Mouse (Mus musculus) frontal cortex, postnatal 10 days (tissue): ENCODE results near the gene Cdk17.
A peak's percentile ranks its signal among the peaks of the same experiment; 100 is the strongest.
"Not testable (repeated sequence)": the region's sequence is repeated elsewhere in the genome, so short reads cannot be mapped to it uniquely, and the experiment has no call there.

ENCODE experiments used
- DNase-seq, 2 experiments: peaks; one replicate each; pipeline ENCODE4 v3.0.0; 2022; ENCODE audit warnings: low spot score in 2 of 2, mixed read lengths in 1 of 2

Gene Cdk17

DNA sequence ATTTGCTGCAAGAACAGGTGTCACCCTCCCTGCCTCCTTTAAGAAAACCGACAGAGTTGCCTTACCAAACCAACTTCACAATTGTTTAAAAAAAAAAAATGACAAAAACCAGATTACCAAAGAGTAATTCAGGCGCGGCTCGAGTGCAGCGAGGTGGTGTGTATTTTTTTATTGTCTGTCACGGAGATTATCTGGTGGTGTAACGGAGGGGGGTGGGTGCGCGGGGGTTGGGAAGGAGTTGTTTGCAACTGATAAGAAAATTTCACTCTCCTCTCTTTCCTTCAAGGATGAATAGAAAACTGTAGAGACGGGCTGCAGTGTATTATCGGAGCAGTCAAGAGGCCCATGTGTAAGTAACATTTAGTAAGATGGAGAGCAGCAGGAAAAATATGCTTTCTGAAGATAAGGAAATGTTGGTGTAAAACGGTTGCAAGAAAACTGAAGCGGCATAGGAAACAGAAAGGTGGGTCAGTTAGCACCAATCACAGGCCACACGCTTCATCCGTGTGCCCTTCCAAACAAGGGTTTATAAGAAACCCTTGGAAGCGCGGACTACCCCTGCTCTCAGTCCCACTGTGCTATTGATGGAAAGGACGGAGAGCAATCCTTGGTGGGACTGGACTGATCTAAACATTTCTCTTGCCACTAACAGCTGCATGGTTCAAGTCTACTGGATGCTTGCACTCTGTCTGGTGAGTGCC is 17.2 kb upstream of the Cdk17 start:
- DNase-seq = no peak

GRCm38 (mm10) chr10:93143986-93144314 is 16.7 kb upstream of the Cdk17 start:
- DNase-seq = no peak

DNA sequence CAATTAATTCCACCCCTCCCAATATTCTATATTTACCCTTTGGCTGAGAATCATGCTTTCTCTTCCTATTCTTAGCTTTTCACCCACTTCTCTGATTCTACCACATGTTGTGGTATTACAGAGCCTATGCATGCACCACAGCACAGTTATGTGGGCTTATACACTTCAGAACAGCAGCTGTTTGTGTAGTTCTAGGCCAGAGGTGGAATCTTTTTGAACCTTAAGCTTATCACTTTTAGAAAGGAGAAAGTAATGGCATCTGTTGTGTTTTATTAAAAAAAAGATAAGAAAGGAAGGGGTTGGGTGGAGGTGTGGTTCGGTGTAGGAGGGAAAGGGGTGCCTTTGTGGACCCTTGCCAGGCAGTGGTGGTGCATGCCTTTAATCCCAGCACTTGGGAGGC is 16.1 kb upstream of the Cdk17 start:
- DNase-seq = no peak

DNA sequence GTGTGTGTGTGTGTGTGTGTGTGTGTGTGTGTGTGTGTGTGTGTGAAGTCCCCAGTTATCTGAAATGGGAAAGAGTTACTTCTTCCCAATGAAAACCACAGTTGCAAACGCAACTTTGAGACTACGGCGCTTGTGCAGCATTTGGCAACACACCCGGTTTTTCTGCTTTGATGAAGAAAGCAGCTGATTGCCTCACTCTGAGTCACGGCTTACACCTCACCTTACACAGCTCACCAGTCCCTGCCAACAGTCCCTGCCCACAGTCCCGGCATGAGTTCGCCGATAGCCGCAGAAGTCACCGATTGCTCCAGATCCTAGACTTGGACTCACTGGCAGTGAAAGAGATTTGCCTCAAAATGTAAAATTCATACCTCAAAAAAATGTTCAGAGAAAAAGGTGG is 15.6 kb upstream of the Cdk17 start:
- no peak for DNase-seq

DNA sequence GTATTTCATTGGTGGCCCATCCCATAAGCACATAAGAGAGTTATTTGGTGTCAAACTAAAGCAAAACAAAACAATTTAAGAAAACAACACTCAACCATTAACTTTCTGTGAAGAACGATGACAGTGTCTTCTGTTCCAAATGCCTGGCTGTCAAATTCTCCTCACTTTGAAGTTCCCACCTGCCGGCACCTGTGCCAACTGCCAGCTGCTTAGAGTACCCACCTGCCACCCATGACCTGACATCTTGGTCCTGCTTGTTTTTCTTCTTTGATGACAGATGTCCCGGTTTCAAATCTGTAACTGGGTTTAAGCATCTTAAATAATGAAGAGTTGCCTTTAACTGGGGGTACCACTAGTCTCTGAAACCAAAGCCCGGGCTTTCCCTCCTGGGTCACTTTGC is 14.1 kb upstream of the Cdk17 start:
- DNase-seq = no peak

DNA sequence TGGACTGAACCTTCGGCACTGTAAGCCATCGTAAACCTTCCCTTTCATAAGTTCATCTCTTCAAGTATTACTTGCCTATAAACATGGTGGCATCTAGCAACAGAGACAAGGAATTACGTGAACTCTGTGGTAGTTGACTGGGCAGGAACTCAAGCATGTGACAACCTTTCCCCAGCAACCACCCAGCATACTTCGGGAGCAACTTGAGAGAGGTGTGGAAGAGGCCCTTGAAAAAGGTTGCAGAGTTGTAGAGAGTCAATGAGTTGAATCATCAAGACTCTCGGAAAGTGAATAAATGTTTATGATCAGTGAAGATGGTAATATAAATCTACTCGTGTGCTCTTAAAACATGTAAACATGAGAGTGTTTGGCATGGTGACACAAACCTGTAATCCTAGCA is 13.0 kb upstream of the Cdk17 start:
- DNase-seq = no peak

- DNase-seq = no peak
Measured at GRCm38 (mm10) chr10:93149597-93149996, 11.1 kb upstream of the Cdk17 start.

DNA sequence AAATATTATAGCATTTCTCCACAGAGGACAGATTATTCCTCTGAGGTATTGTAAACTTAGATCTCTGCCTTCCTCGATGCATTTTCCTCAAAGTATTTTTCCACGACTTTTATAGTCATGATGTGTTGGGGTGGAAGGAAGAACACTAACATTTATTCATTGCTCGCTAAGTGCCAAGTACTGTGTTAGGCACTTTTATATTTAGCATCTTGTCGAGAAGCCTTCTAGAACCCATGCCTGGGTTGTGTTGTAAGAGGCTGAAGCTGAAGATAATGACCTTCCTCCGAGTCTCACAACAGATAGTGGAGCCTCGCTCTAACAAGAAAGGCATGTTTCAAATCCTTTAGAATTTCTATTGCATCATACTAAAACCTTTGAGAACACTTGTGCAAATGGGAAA is 8.9 kb upstream of the Cdk17 start:
- DNase-seq = no peak

DNA sequence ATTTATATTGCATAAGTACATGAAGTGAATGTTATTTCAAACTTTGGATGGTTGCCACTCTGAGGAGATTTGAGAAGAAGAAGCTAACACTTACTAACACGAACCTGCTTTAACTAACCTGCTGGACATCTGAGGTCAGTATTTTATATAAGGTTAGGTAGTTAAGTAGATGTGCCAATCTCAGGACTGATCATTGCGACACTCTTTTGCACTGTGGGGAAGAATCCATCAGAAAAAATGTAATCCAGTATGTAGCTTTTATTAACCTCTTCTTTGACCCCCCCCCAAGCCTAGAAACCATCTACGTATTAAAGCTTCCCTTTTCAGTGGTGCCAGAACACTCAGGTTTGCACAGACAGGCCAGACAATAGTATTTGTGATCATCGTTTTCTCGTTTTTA is 8.0 kb upstream of the Cdk17 start:
- no peak for DNase-seq

- not testable (repeated sequence) for DNase-seq
Measured at GRCm38 (mm10) chr10:93153404-93153803, 7.3 kb upstream of the Cdk17 start.

- no peak for DNase-seq
Measured at GRCm38 (mm10) chr10:93159651-93160496, 801 bp upstream of the Cdk17 start.

GRCm38 (mm10) chr10:93160497-93160806 is 223 bp upstream of the Cdk17 start:
- DNase-seq = peak; percentile 58 to 83

DNA sequence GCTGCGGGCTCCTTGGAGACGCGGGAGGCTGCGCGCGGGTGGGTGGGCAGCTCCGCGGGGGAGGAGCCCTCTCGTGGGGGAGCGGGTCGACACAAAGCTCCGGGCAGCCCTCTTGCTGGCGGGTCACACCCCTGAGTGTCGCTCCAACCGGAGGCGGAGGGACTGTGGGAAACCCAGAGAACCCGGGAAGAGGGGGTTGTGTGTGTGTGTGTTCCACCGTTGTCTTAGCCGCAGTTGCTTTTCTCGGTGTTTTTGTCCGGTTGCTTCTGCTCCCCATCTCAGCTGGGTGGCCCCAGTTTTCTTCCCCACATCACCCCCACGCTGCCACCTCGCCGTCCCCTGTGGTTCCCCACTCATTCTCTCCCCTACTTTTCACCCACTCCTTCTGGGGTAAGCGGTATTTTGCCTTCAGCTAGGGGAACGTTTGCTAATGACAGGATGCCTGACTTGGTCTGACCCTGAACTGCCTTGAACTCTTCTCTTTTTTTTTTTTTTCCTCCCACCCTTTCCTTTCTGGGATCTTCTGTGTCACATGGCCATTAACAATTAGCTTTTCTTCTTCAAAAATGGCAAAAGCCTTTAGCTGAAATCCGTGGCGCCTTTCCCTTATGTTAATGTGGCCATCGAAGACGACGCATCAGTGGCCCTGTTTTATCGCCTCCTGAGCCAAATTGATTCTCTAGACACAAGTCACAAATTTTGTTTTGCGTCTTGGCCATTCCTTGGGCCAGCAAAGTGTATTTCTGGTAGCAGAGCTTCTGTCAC is 1.0 kb downstream of the Cdk17 start:
- peak in 1 of 2 experiments; percentile 70 for DNase-seq

DNA sequence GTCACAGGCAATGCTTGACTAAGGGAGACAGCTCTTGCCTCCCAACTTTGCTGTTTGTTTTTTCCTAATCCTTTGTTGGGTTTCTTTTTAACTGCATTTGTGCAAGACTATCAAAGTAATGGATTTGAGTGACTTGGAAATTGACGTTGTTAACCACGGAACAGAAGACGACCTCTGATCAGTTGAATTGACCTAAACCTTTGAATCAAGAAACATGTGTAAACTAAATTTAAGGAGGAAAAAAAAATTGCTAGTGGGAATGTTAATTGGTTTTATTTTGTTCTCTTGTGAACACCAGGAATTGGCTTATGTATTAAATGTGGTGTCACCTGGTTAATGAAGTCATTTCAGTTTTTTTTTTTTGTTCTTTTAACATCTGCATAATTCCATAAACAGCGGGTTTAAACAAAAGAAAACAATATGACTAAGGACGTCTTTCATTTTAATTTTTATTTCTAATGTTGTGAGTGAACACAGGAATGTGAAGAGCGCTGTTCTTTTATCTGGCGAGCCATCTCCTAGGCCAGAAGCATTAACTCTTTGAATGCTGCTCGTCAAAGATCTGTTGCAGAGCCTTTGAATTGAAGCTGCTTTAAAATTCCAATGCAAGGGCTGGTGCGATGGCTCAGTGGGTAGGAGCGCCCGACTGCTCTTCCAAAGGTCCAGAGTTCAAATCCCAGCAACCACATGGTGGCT is 1.7 kb downstream of the Cdk17 start:
- no peak for DNase-seq

GRCm38 (mm10) chr10:93162972-93163660 is 2.4 kb downstream of the Cdk17 start:
- DNase-seq = no peak

GRCm38 (mm10) chr10:93163711-93164488 is 3.2 kb downstream of the Cdk17 start:
- no peak for DNase-seq

GRCm38 (mm10) chr10:93165416-93166381 is 5.0 kb downstream of the Cdk17 start:
- DNase-seq = no peak

GRCm38 (mm10) chr10:93166382-93166769 is 5.7 kb downstream of the Cdk17 start:
- DNase-seq = no peak

DNA sequence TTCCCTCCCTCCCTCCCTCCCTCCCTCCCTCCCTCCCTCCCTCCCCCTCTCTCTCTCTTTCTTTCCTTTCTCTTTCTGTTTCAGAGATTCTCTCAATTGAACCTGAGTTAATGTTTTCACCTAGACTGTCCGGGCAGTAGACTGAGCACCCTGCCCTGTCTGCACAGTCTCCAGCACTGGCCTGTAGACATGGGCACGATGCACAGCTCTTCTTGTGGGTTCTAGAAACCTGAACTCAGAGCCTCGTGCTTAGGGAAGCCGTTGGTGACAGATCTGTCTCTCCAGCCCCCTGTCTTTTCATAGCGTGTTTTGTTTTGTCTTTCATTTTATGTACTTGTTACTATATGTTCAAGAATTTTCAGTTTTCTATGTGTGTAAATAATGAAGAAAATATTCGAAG is 6.6 kb downstream of the Cdk17 start:
- DNase-seq = no peak

DNA sequence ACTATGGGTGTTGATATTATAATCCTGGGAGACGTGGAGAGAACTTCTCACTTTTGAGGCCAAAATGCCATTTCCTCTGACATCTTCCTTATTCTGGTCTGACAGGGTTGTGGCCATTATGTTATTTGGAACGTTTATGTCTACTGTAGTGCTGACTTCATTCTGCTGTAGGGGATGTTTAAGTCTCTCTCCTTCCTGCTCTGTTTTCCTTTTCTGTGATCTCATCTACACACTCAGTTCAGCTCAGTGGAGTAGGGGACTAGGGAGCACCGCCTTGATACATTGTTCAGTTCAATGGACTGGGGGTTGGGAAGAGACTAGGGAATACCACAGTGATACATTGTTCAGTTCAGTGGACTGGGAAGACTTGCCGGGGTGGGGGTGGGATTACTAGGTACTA is 7.4 kb downstream of the Cdk17 start:
- DNase-seq = no peak
